Mouse (Mus musculus) adrenal gland, postnatal 25 days (tissue): Measurements from ENCODE around the gene Gm20547. TPM values are rescaled to one million over a fixed set of nuclear protein-coding genes. Genes with fewer than 3 reads are reported as not detected.
A peak's percentile ranks its signal among the peaks of the same experiment; 100 is the strongest.
"Not testable (repeated sequence)": the region's sequence is repeated elsewhere in the genome, so short reads cannot be mapped to it uniquely, and the experiment has no call there.

Experiments used
- DNase-seq: peaks from one replicate; pipeline ENCODE4 v3.0.0; 2021; ENCODE audit warnings: mixed read lengths
- total RNA-seq: library from RNA; stranded (reverse); gene quantifications from 2 replicates; pipeline ENCODE4 v1.2.3, GENCODE M21; 2021

The Gm20547 gene
- total RNA-seq, 1 experiment from 2014 or later = not detected

DNA sequence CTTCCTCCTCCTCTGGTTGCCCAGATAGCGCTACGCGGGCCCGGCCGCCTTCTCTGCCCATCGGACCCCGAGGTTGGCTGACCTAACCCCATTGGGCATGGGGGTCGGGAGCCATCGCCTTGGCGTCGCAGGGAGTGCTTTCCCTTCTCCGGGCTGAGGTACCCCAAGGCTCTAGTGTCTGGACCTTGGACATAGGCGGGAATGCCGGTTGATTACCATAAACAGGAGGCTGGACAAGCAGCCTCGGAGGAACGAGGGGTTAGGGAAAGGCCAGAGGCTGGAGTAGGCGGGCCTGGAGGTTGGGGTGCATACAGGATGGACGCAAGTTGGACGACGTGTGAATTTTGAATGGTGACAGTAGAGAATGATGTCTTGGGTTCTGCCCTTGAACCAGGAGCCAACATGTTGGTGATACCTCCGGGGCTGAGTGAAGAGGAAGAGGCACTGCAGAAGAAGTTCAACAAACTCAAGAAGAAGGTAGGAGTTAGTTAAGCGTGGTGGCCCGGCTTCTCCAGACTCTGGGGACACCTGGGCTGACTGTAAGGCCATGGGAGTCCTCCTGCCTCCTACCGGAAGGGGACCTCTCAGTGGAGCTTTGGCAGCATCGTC is 31.2 kb downstream of the Gm20547 start:
- no peak for DNase-seq

DNA sequence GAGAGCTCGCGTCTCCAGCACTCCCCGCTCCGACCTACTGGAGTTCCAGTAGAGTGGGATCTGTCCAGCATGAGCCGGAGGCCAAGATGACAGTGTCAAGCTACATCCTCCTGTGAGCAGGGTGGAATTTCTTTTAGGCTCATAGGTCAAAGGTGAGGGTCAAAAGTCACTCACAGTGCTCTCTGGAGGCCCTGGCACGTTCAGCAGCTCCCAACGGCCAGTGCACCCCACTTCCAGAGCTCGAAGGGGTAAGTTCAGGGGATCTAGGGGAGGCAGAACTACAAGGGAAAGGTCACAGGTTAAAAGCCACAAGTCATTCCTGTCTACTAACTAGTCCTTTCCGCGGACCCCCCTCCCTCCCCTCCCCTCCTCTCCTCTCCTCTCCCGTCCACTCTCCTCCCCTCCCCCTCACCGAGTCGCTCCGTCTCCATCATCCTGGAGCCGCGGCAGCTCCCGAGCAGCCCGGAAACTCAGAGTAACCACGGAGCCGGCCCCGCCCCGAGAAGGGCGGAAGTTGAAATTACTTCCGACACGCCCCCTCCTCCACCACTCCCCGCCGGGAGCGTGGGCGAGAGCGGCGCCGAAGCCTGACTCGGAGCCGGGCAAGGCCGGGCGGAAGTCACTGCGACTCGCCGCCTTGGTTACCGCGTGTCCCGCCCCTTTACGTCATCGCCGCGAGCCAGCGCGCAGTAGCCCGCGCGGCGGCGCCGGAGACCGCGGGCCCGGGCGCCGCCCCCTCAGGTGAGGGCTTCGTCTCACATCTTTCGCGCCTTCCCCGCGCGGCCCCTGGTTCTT is 31.9 kb downstream of the Gm20547 start, which contains the start of the genes Skiv2l and Nelfe:
TSS of gene Skiv2l (minus strand) at position 489 of the 795 bp plus-strand sequence.
TSS of gene Nelfe (plus strand) at position 670 of the 795 bp plus-strand sequence.
- peak; percentile 98 for DNase-seq

DNA sequence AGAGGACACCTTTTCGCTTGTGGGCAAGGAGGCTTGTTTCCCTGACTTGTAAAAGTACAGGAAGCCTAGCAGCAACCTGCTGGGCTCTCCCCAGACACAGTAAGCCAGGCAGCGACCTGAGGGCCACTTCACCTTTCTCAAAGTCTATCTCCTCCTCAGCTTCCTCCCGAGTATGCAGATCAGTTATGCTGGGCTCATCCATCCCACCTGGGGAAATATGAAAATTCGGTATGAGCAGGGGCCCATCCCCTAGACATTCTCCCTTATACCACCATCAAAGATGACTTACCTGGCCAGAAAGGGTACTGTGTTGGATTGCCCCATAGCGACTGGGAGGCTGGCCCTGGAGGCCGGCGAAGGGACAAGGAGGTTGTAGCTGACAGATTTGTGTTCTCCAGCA is 34.2 kb downstream of the Gm20547 start:
- no peak for DNase-seq

DNA sequence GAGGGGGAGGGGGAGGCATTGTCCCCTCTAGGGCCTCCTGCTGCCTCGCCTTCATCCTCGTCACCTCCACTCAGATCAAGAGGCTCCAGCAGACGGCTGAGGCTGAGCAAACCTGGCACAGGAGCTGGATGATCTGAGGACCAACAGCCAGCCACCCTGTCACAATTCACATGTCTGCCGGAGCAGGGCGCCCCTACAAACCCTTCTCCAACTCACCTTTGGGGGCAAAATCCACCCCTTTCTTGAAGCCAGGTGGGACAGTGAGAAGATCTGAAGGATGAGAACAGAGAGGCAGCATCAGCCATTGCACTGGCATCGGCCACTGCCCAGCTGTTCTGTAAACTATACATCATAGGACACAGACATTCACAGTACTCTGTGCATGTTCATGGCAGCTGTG is 34.6 kb downstream of the Gm20547 start:
- no peak for DNase-seq

DNA sequence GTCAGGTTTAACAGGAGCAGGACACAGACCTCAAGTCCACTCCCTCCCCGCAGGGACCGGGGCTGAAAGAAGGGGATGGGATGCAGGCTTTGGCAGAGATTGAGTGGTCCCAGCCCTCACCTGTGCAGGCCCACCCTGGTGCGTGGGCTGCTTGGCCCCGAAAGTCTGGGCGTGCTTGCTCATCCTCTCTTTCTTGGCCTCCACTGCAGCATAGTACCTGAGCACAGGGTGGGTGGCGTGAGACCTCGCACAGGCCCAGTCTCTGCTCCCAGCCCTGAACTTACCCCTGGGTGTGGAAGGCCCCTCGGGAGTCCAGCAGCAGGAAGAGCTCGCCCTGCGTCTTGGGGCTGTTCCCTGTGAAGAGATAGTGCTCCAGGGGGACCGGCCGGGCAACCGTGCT is 37.0 kb downstream of the Gm20547 start:
- DNase-seq = no peak

DNA sequence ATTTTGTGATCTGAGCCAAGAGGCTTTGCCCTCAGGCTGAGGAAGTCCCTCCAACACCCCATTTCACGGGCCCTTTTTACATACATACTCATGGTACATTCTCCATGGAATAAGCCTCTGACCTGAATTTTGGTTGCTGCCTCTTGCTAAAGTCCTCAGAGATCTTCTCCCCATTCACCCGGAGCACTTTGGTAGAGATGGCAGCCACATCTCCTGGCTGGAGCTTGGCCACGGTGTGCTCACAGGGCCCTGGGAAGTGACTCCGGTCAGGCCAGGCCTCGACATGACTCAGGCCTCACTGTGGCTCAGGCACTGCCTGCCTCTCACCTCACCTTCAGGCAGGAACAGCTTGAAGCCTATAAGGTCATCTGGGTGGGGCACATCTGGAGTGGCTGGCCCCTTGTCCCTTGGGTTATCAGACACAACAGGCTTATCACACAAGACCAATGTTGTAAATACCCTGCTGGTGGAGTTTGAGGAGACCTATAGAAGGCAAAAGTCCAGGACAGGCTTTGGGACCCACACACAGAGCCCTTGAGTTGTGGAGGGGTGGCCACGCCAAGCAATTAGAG is 41.0 kb downstream of the Gm20547 start:
- no peak for DNase-seq

DNA sequence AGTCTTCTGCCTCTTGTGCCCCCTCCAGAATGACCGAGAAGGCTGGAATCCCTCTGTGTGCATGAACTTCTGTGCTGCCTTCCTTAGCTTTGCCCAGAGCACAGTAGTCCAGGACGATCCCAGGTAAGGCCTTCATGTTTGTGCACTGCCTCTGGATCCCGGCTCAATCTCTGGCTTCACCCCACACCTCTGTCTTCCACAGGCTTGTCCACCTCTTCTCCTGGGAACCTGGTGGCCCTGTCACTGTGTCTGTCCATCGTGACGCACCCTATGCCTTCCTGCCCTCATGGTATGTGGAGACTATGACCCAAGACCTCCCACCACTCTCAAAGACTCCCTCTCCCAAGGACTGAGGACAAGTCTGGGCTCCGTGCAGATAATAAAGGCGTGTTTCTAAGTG is 43.1 kb downstream of the Gm20547 start:
- no peak for DNase-seq

DNA sequence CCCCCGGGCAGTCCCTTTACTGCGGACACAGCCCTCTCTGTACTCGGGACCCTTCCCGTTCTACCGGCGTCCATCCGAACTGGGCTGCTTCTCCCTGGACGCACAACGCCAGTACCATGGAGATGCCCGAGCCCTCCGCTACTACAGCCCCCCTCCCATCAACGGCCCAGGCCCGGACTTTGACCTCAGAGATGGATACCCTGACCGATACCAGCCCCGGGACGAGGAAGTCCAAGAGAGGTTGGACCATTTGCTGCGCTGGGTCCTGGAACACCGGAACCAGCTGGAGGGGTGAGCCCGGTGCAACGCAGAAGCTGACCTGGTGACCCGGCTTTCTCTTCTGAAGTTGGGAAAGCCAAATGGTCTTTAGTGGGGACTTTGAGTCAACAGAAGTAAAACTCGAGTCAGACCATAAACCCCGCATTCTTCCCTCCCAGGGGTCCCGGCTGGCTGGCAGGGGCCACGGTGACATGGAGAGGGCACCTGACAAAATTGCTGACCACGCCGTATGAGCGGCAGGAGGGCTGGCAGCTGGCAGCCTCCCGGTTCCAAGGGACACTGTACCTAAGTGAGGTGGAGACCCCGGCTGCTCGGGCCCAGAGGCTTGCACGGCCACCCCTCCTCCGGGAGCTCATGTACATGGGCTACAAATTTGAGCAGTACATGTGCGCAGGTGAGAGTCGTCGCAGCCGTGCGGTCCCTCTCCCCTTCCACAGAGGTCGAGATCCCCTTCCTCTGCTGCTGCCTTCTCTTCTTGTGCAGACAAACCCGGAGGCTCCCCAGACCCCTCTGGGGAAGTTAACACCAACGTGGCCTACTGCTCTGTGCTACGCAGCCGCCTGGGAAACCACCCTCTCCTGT is 44.1 kb downstream of the Gm20547 start:
- DNase-seq = no peak

DNA sequence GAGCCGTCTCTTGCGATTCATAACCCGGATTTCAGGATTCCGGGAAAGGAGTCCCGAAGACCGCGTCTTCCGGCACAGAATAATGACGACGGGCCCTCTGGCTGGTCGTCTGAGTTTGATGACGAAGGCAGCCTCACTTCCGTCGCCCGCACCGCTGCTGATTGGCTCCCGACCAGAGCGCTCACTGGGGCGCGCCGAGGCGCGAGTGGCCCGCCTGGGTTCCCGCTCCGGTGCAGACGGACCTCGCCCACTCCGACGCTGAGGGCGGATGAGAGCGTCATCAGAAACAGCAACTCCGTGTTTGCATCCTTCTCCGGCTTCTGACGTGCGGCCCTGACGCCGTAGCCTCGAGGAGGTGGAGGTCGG is 45.0 kb downstream of the Gm20547 start, which contains the start of the genes Stk19 and Dxo:
TSS of gene Stk19 (minus strand) at position 90 of the 366 bp plus-strand sequence.
TSS of gene Dxo (plus strand) at position 164 of the 366 bp plus-strand sequence.
- peak; percentile 96 for DNase-seq

DNA sequence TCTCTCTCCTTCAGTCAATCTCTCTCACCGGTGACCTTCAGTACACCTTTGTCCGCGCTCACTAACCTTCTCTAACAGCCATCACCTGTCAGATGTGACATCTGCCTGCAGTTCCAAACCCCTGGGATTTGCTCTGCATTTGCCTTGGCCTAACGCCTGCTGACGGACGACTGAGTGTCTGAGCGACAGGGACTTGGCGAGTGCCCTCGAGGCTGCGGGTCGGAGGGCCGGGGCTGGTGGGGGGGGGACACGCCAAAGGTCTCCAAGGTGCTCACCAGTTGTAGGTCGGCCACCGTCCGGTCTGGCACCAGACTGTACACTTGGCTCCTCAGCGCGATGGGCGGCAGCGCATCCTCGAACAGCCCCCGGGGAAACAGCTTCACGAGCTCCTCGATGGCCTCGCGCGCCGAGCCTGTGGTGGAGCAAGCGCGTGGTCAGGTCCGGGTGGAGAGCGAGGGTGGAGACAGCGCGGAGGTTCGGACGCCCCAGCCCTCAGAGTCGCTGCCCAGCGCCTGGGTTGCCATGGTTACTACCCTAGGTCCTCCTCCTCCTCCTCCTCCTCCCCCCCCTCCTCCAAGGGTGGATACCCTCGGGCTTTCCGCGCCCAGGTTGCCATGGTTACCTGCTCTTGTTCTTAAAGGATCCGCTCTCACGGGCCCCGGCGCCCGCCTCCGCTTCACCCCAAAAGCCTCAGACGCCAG is 45.5 kb downstream of the Gm20547 start:
- DNase-seq = peak; percentile 76

DNA sequence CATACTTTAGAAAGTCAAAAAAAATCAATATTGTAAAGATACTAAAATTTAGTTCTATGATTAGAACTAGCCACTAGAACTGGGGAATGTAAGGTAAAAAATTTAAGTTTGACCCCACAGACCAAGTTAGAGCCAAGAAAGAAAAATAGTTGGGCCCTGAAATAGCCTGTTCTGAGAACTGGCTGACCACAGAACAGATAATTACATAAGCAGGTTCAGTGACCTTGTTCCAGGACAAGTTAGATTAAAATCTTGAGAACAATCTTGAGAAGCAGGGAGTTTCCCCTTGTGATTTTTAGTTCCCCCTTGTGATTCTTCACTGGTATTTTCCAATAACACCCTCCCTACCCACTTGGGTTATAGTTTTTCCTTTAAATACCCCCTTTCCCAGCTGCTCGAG is 51.1 kb downstream of the Gm20547 start:
- DNase-seq = not testable (repeated sequence)

DNA sequence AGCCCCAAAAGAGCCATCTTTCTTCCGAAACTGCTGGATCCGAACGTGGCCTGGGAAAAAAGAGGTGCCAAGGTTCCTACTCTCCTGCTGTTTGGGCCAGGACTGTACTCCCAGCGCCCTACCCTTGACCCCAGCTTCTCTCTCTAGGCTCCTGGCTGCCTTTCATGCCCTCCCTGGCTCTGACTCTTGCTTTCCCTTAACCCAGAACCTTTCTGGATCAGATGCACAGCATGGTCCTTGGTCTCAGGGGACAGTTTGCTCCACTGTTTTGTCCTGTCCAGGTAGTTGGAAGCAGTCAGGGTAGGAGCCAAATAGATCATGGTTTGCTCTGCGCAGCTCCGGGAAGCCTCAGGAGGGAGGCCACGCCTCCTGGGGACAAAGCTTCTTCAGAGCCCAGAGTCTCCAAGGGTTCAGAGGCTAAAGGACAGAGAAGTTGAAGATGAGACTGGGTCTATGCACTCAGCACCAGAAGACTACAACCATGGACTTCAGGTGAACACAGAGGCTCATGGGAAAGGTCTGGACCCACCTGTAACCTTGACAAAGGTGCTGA is 66.9 kb downstream of the Gm20547 start:
- DNase-seq = no peak

DNA sequence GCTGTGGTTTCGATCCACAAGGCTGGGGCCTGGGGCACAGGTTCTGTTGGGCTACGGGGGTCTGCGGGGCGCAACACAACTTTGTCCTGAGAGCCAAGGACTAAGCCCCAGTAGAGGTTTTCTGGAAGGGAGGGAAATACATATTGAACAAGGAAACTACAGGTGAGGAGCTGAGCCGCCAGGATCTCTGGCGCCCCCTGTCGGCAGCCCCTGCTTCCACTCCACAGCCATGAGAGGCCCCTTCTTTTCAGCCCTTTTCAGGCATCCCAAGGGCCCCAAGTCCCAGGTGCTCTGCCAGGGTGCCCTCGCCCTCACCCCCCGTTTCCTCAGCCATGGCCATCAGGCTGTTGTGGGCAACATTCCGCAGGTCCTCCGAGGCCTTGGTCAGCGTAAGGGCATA is 68.1 kb downstream of the Gm20547 start:
- peak; percentile 59 for DNase-seq

DNA sequence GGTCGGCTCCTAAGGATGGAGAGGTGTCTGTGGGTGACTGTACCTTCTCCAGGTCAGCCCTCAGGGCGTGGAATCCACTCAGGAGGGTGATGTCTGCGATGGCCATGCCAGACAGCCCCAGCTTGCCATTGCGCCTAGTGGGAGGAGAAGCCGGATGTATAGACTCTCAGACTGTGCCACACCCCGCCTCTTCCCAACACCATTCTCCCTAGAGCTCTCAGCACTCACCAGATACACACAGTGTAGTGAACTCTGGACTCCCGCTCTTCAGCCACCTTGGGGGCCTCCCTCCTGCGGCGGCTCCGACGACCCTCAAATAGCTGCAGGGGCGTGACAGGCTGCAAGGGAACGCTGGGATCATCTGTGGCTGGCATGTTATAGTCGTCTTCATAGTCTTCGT is 70.6 kb downstream of the Gm20547 start:
- no peak for DNase-seq

DNA sequence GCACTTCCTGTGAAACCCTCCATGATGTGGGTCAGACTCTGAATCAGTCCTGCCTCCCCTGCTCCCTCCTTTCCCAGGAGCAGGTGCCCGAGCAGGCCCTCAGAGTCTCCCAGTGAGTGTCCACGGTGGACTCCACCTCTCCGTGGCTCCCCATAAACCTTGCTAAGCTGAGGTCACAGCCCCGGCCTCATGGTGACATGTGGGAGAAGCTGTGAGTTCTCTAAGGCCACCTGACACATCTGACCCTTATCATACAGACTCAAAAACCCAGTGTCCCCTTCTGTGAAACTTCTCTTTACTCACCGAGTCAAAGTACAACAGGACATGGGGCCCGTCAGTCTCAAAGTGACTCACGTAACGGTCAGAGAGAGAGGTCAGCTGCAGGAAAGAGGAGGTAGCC is 71.0 kb downstream of the Gm20547 start:
- DNase-seq = not testable (repeated sequence)

DNA sequence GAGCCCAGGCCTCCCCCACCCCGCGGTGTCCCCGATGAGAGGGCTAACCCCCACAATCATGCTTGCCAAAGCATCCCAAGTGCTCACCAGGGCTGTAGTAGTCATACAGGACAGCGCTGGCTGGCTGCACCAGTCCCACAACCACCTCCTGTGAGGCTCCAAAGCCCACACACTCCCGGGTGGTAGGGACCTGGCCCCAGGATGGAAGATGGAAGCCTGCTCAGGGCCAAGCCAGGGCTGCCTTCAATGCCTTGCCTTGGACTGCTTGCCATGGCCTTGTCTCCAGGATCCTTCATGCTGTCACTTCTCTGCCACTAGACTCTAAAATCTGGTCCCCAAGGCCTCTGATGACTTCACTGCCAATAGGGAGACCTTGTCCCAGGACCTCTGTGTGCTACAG is 71.4 kb downstream of the Gm20547 start:
- DNase-seq = not testable (repeated sequence)

DNA sequence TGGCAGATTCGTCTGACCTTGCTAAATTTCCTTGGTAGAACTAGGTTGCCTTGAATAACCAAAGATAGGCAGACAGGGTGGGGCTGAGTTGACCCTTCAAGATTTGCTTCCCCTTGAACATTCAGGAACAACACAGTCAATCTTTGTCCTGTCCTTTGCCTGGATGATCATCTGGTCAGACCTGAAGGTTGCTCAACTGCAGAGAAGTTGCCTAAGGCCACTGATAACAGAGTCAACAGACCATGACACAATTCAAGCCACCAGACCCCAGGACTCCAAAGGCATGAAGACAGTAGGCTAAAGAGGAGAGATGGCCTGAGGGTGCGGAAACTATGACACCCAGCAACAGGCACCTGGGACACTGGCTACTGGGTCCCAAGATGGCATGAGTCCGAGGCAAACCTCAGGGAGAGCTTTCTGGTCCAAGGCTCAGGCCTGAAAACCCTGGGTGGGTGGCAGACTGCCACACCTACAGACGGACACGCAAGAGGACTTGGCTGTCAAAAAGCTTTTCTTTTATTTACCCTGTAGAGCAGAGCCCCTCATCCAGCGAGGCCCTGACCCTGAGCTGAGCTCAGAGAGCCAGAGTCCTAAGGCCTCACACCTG is 73.1 kb downstream of the Gm20547 start:
- DNase-seq = no peak

DNA sequence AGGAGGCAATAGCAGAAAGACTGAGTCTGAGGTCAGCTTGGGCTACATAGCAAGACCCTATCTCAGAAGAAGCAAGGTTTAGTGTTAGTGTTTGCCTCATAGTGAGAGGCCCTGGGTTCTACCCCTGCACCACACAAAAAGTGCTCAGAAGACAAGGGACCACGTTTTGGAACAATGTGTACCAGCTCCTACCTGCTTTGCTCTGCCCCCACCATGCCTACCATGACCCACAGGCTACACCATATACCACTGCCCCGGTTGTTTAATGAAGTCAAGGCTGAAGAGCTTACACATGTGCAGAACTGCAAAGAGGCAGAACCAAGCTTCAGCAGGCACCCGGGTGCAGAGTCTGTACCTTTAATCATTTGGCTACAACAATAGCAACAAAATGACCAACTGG is 74.7 kb downstream of the Gm20547 start:
- no peak for DNase-seq
